Mouse (Mus musculus): ENCODE measurements around the gene Gm128.

Gm128 gene

DNA sequence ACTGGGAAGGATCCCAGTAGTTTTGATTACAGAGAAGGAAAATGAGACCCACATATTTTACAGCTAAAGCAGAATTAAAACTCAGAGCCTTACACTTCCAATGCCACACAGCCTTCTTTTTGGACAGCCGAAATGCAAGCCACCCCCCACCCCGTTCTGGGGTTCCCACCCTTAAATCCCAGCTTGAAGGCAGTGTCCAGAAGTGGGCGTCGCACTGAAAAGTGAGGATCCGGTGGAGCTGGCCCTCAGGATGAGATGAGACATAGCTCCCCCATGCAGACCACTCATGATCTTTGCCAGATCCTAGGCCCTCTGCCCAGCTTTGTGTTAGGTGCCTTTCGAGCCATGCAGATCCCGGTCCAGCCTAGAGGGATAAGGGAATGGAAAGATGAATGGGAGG lies at the start of gene Gm128:
Gene Gm128, minus strand, starts transcription at position 101 of the 400 bp plus-strand sequence.
- no peak for DNase-seq (ENCODE audit: low spot score in 2 of 2)

DNA sequence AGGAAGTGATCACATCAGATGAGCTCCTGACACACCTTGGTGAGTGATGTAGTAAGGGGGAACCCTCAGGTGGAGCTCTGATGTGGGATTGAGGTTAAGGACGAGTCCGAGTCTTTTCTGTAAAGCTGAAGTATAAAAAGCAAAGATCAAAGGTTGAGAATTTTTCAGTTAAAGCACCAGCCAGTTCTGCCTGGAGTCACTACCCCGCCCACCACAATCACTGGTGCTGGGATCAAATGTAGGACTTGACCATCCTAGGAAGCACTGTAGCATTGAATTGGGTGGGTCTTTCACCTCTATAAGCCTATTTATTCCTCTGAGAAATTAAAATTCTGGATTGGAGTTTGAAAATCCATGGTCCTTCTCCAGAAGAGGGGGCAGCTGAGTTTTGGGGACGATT lies 49.6 kb upstream of the Gm128 start:
- no peak for DNase-seq (ENCODE audit: low spot score in 2 of 2)

GRCm38 (mm10) chr3:95290156-95290555 lies 48.8 kb upstream of the Gm128 start:
- DNase-seq (ENCODE audit: low spot score in 2 of 2), result no peak

GRCm38 (mm10) chr3:95289419-95289818 lies 48.0 kb upstream of the Gm128 start:
- DNase-seq (ENCODE audit: low spot score in 2 of 2), result no peak

- no peak for DNase-seq (ENCODE audit: low spot score in 2 of 2)
These were observed 46.1 kb upstream of the Gm128 start for GRCm38 (mm10) chr3:95287541-95287940.

- DNase-seq (ENCODE audit: low spot score in 2 of 2), result no peak
These were observed 45.1 kb upstream of the Gm128 start for GRCm38 (mm10) chr3:95286510-95286909.

GRCm38 (mm10) chr3:95286011-95286410 lies 44.6 kb upstream of the Gm128 start:
- DNase-seq (ENCODE audit: low spot score in 2 of 2), result no peak

- DNase-seq (ENCODE audit: low spot score in 2 of 2), result no peak
These were observed 44.0 kb upstream of the Gm128 start for GRCm38 (mm10) chr3:95285390-95285789.

DNA sequence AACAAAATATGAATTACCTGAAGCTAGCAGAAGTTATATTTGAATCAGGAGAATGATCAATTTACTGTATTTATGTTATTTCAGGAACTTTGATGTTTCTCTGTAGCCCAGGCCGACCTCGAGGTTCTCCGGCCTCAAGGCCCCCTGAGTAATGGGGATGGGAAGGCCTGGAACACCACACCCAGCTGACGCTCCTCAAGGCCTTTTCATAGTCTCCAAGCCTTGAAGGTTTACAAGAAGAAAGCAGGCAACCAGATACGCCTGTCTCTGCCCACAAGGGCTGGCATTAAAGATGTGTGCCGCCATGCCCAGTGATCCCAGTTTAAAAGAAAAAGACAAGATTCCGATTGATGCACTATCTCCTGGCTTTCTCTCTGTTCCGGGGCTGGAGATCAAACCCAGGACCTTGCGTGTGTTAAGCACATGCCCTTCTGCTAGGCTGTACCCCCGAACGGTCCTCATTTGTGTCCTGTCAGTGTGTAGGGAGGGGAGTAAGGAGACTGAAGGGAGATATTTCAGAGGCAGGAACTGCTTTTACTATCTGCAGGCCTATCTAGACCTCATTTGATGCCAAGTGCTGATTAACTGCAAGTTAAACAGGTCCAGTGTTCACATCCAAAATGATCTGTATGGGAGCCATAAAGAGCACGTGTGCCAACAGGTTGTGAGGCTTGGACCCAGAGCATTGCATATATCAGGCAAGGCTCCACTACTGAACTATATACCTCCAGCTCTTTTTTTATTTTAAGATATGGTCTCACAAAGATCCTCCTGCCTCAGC lies 43.3 kb upstream of the Gm128 start:
- DNase-seq (ENCODE audit: low spot score in 2 of 2), result no peak

DNA sequence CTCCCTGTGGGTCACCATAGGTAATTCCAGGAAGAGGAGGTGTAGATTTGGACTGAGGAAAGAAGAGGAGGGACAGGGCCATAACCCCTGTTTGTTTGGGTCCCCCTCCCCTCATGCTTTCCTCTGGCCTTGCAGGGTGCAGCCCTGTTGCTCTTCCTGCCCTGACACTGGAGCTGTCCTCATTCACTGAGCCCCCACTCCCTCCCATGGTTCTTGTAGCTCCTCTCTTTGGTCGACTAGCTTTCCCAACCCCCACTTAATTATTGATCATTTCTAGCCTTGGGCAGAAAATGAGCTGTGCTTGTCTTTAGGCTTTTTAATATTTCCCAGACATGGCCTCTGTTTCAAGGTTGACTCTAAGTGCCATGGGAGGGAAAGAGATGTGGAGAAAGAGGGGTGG lies 42.7 kb upstream of the Gm128 start:
- no peak for DNase-seq (ENCODE audit: low spot score in 2 of 2)

- no peak for DNase-seq (ENCODE audit: low spot score in 2 of 2)
These were observed 42.2 kb upstream of the Gm128 start for GRCm38 (mm10) chr3:95283589-95283941.

- DNase-seq (ENCODE audit: low spot score in 2 of 2), result peak; percentile 44 to 49
These were observed 41.6 kb upstream of the Gm128 start for GRCm38 (mm10) chr3:95282865-95283588.

DNA sequence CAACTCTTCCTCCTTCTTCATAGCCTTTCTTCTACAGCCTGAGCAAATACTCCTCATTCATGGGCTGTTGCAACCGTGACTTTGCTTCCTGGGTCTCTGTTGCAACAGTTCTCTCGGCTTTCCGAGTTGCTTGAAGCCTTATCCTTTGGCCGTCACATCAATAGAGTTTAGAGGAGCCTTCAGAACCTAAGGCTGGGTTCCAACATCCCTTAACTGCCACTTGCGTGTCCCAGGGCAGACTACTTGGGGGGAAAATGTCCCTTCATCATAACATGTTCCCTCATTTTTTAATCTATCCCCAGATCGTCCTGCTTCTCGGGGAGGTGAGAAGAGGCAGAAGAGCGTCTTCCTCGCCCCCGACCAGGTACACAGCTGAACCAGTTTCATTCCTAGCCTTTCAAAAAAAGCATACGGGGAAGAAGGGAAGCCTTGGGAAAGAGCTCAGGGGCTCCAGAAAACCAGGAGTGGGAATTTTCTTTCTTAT lies 41.0 kb upstream of the Gm128 start:
- peak; percentile 52 to 54 for DNase-seq (ENCODE audit: low spot score in 2 of 2)

DNA sequence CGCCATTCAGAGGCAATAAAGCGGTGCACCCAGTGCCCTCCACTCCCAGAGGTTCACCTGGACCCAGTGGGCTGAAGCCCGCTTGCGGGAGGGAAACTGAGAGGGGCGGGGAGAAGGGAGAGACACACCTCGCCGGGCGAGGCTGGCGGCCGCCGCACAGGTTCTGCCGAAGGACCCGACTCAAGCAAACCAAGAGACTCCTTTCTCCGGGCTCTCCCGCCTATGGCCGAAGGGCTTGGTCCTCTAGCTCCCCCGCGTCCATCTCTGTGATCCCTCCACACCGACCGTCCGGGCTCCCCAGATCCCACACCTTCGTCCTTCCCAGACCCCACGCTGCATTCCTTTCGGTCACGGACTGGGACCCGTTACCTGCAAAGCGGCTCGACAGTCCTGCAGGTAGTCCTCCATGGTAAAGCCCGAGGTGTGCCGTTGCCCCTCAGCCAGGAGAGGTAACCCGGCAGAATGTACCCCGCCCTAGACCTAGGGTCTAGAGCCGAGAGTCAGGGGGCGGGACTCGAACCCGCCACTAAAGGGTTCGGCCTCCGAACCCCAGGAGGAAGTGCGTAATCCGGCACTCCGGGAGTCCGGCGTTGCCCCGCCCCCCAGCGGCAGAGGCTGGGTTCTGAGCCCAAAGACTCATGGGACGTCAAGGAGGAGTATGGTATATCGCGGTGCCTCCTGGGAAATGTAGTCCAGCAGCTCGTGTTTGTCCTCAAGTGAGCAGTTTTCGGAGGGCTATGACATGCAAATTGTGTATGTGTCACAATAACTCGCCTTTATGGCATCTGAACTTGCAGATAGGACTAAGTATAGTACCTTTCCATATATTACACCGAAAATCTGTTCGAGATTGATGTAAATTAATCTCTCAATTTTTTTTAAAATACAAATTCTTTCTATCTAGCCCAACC lies 40.1 kb upstream of the Gm128 start, which contains the start of the genes Mindy1 and Prune1:
Gene Mindy1, plus strand, starts transcription at position 130 of the 911 bp plus-strand sequence.
Gene Prune1, minus strand, starts transcription at position 861 of the 911 bp plus-strand sequence.
- peak; percentile 99 for DNase-seq (ENCODE audit: low spot score in 2 of 2)

GRCm38 (mm10) chr3:95280747-95281146 lies 39.3 kb upstream of the Gm128 start:
- no peak for DNase-seq (ENCODE audit: low spot score in 2 of 2)

- DNase-seq (ENCODE audit: low spot score in 2 of 2), result no peak
These were observed 35.8 kb upstream of the Gm128 start for GRCm38 (mm10) chr3:95277149-95277551.

DNA sequence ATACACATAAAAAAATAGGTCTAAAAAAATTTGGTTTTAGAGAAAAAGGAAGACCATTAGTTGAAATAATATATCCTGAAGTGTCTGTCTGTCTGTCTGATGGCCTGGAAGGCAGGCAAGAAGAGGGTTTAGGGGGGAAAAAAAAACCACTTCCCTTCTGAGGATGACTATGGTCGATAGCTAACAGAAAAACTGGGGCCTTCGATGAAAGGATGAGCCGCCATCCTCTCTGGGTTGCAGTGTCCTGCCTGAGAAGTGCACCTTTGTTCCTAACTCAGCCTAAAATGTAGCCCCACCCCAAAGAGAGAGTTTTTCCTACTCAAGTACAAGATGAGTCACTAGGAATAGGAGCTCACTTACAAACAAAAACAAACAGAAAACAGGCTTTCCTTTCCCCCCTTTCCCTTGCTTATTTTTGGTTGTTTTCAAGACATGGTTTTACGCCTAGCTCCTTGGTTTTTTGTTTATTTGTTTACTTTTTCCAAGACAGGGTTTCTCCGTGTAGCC lies 35.1 kb upstream of the Gm128 start:
- DNase-seq (ENCODE audit: low spot score in 2 of 2), result no peak

DNA sequence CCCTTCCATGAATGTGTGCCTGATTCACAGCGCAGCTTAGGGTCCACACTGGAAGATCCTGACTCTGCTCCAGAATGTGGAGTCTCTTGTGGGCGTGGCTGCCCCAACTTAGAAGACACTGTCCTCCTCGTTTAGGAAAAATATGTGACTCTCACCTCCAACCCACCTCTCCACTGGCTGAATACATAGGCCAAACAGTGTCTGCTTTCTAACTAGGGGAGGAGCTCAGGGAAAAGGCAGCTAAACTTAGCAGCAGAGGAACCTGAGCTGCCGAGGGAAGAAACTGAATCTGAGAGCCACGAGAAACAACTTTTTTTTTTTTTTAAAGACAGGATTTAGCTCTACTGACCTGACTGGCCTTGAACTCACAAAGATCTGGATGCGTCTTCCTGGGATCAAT lies 33.8 kb upstream of the Gm128 start:
- no peak for DNase-seq (ENCODE audit: low spot score in 2 of 2)

- no peak for DNase-seq (ENCODE audit: low spot score in 2 of 2)
These were observed 33.1 kb upstream of the Gm128 start for GRCm38 (mm10) chr3:95274453-95274852.

GRCm38 (mm10) chr3:95273471-95273870 lies 32.1 kb upstream of the Gm128 start:
- no peak for DNase-seq (ENCODE audit: low spot score in 2 of 2)

- DNase-seq (ENCODE audit: low spot score in 2 of 2), result no peak
These were observed 29.5 kb upstream of the Gm128 start for GRCm38 (mm10) chr3:95270766-95271364.
